Mouse (Mus musculus) thymus, adult 2 months (tissue): Measurements from ENCODE around the gene Dennd5a.
"Not testable (repeated sequence)": the region's sequence is repeated elsewhere in the genome, so short reads cannot be mapped to it uniquely, and the experiment has no call there.

Source experiments
- CTCF ChIP-seq: fragments of 200-500 bp; IDR thresholded peaks from 2 replicates; pipeline ENCODE4 v1.5.1; 2012; ENCODE audit warnings: mild to moderate bottlenecking, control low read depth, low read length, moderate library complexity, borderline replicate concordance; ENCODE audit not compliant: control insufficient read depth, poor library complexity, insufficient read depth; ENCODE audit errors: extremely low read depth
- POLR2A ChIP-seq: fragments of 200-500 bp; IDR thresholded peaks from 2 replicates; pipeline ENCODE4 v1.6.1; 2012; ENCODE audit warnings: mild to moderate bottlenecking, low read length, control low read depth, moderate library complexity; ENCODE audit not compliant: control insufficient read depth, poor library complexity, insufficient read depth; ENCODE audit errors: extremely low read depth

GRCm38 (mm10) chr7:109977131-109977530 is 16.9 kb upstream of the Dennd5a start:
- TF ChIP-seq CTCF, POLR2A: not testable (repeated sequence)
